Mouse (Mus musculus): ENCODE results near the gene Trim37.

- no peak for TF ChIP-seq CHD1 (IDR thresholded peaks at IDR 0.05; ENCODE audit: low read depth, low read length)
- TF ChIP-seq SIN3A (IDR thresholded peaks at IDR 0.05; ENCODE audit: low read length): no peak
- TF ChIP-seq CTCF (conservative IDR thresholded peaks at IDR 0.05 in 1 of 2, IDR thresholded peaks at IDR 0.05 in 1 of 2; ENCODE audit: low read depth in 2 of 2, low read length in 2 of 2): no peak
- no peak for TF ChIP-seq ZC3H11A (IDR thresholded peaks at IDR 0.05; ENCODE audit: low read depth, low read length)
- no peak for TF ChIP-seq KAT2A (IDR thresholded peaks at IDR 0.05; ENCODE audit: insufficient replicate concordance, low read length)
- TF ChIP-seq POLR2A (IDR thresholded peaks at IDR 0.05; ENCODE audit: low read depth, low read length): no peak
Observed at GRCm38 (mm10) chr11:87087142-87087541, 39.7 kb upstream of the Trim37 start.

Measured in CH12.LX (cell line).